Mouse (Mus musculus): ENCODE results near the gene Arrb1.

Arrb1 gene

GRCm38 (mm10) chr7:99632286-99632685 lies 97.0 kb downstream of the Arrb1 start:
- no peak for DNase-seq (ENCODE audit: low read depth, low spot score)

- no peak for DNase-seq (ENCODE audit: low read depth, low spot score)
Measured at GRCm38 (mm10) chr7:99633966-99634665, 98.8 kb downstream of the Arrb1 start.

- DNase-seq (ENCODE audit: low read depth, low spot score), result no peak
Measured at GRCm38 (mm10) chr7:99641245-99641644, 106.0 kb downstream of the Arrb1 start.

- no peak for DNase-seq (ENCODE audit: low read depth, low spot score)
Measured at GRCm38 (mm10) chr7:99642078-99642477, 106.8 kb downstream of the Arrb1 start.

GRCm38 (mm10) chr7:99644701-99645100 lies 109.4 kb downstream of the Arrb1 start:
- no peak for DNase-seq (ENCODE audit: low read depth, low spot score)

- no peak for DNase-seq (ENCODE audit: low read depth, low spot score)
Measured at GRCm38 (mm10) chr7:99648623-99649022, 113.4 kb downstream of the Arrb1 start.

GRCm38 (mm10) chr7:99649585-99649984 lies 114.3 kb downstream of the Arrb1 start:
- DNase-seq (ENCODE audit: low read depth, low spot score), result no peak

- no peak for DNase-seq (ENCODE audit: low read depth, low spot score)
Measured at GRCm38 (mm10) chr7:99654244-99654643, 119.0 kb downstream of the Arrb1 start.
